Mouse (Mus musculus) G1E (cell line): ENCODE measurements around the gene Yjefn3.

ENCODE experiments used
- CTCF ChIP-seq: IDR thresholded peaks from 2 replicates; pipeline ENCODE4 v1.5.1; 2012; ENCODE audit warnings: low read depth, low read length, inconsistent platforms, mixed read lengths
- POLR2AphosphoS5 ChIP-seq: IDR thresholded peaks from 2 replicates; pipeline ENCODE4 v1.6.1; 2012; ENCODE audit warnings: low read depth, low read length, inconsistent platforms; ENCODE audit not compliant: insufficient replicate concordance

GRCm38 (mm10) chr8:69876967-69877366, 25.5 kb downstream of the Yjefn3 start:
- TF ChIP-seq POLR2AphosphoS5: no peak
- TF ChIP-seq CTCF: no peak
